Mouse (Mus musculus): Measurements from ENCODE around the gene Dync2li1. TPM values are rescaled to one million over a fixed set of nuclear protein-coding genes. Genes with fewer than 3 reads are reported as not detected.

Gene Dync2li1
- polyA plus RNA-seq, 1 experiment: 0.71 TPM

DNA sequence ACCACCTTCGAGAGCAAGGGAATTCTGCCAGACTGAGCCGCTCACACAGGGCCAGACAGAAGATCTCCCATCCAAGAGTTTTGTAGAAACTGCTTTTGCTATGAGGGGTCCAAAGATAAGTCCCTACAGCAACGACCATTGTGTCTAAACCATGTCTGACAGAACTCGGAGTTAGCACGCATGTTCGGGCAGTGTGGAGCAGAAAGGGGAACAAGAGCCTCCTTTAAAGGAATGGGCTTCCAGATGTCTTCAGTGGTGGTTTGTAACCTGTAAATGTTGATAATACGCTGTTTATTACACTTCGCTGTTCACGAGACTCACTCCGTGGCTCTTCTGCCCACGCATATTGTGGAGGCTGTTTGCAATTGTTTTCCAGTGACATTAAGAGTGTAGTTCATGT, 51.3 kb downstream of the Dync2li1 start:
- H3K27me3 ChIP-seq (ENCODE audit: control insufficient read depth, insufficient read depth, low read length): peaks cover 4% of the 10 kb centered on the region; the same call in 1 of the 2 replicates
- 29% methylated on average over 11 of the region's 11 CpGs for WGBS
- no peak for TF ChIP-seq CTCF (IDR thresholded peaks at IDR 0.05; ENCODE audit: extremely low read depth, insufficient read depth, insufficient read length, insufficient replicate concordance)
- TF ChIP-seq POLR2A (IDR thresholded peaks at IDR 0.05; ENCODE audit: low read depth, low read length): no peak
- H3K27ac ChIP-seq (ENCODE audit: insufficient read depth, low read length): no peak overlapping the region
- DNase-seq (ENCODE audit: low read depth in 1 of 2, low spot score in 2 of 2): no peak
- no peaks in the 10 kb centered on the region for H3K36me3 ChIP-seq (ENCODE audit: control insufficient read depth, insufficient read depth, low read length)
- H3K4me3 ChIP-seq (ENCODE audit: extremely low read depth, insufficient read depth, insufficient read length): no peak overlapping the region
- H3K4me1 ChIP-seq (ENCODE audit: control insufficient read depth, insufficient read depth, insufficient read length): no peaks in the 10 kb centered on the region

GRCm38 (mm10) chr17:84681670-84682069, 55.4 kb downstream of the Dync2li1 start:
- DNase-seq (ENCODE audit: low read depth in 1 of 2, low spot score in 2 of 2): no peak

GRCm38 (mm10) chr17:84682734-84683717, 56.7 kb downstream of the Dync2li1 start, which contains the start of gene Abcg5:
Abcg5 (minus strand) TSS chr17:84683011.
- TF ChIP-seq POLR2A (IDR thresholded peaks at IDR 0.05; ENCODE audit: low read depth, low read length): no peak
- no peak for TF ChIP-seq CTCF (IDR thresholded peaks at IDR 0.05; ENCODE audit: extremely low read depth, insufficient read depth, insufficient read length, insufficient replicate concordance)
- WGBS: 85% methylated on average over 18 of the region's 18 CpGs
- Histone ChIP-seq H3K27ac (ENCODE audit: insufficient read depth, low read length) (no peak within 1 kb of the TSS), H3K4me1 (ENCODE audit: control insufficient read depth, insufficient read depth, insufficient read length) (no peaks in the 10 kb centered on the region), H3K27me3 (ENCODE audit: control insufficient read depth, insufficient read depth, low read length) (no peaks in the 10 kb centered on the region), H3K36me3 (ENCODE audit: control insufficient read depth, insufficient read depth, low read length) (no peaks in the 10 kb centered on the region), H3K4me3 (ENCODE audit: extremely low read depth, insufficient read depth, insufficient read length) (no peak within 1 kb of the TSS)
- no peak for DNase-seq (ENCODE audit: low read depth in 1 of 2, low spot score in 2 of 2)

More at GRCm38 (mm10) chr17:84681670-84682069, 55.4 kb downstream of the Dync2li1 start:
- WGBS: 81% methylated on average over 3 of the region's 3 CpGs
- no peak for TF ChIP-seq CTCF (IDR thresholded peaks at IDR 0.05; ENCODE audit: extremely low read depth, insufficient read depth, insufficient read length, insufficient replicate concordance)
- TF ChIP-seq POLR2A (IDR thresholded peaks at IDR 0.05; ENCODE audit: low read depth, low read length): no peak
- Histone ChIP-seq H3K4me1 (ENCODE audit: control insufficient read depth, insufficient read depth, insufficient read length) (no peaks in the 10 kb centered on the region), H3K27ac (ENCODE audit: insufficient read depth, low read length) (no peak overlapping the region), H3K27me3 (ENCODE audit: control insufficient read depth, insufficient read depth, low read length) (no peaks in the 10 kb centered on the region), H3K4me3 (ENCODE audit: extremely low read depth, insufficient read depth, insufficient read length) (no peak overlapping the region), H3K36me3 (ENCODE audit: control insufficient read depth, insufficient read depth, low read length) (no peaks in the 10 kb centered on the region)

- no peak for TF ChIP-seq POLR2A (IDR thresholded peaks at IDR 0.05; ENCODE audit: low read depth, low read length)
- TF ChIP-seq CTCF (IDR thresholded peaks at IDR 0.05; ENCODE audit: extremely low read depth, insufficient read depth, insufficient read length, insufficient replicate concordance): no peak
- Histone ChIP-seq H3K4me3 (ENCODE audit: extremely low read depth, insufficient read depth, insufficient read length) (no peak overlapping the region), H3K27ac (ENCODE audit: insufficient read depth, low read length) (no peak overlapping the region), H3K36me3 (ENCODE audit: control insufficient read depth, insufficient read depth, low read length) (no peaks in the 10 kb centered on the region), H3K27me3 (ENCODE audit: control insufficient read depth, insufficient read depth, low read length) (no peaks in the 10 kb centered on the region), H3K4me1 (ENCODE audit: control insufficient read depth, insufficient read depth, insufficient read length) (no peaks in the 10 kb centered on the region)
- DNase-seq (ENCODE audit: low read depth in 1 of 2, low spot score in 2 of 2): no peak
- WGBS: 34% methylated on average over 6 of the region's 6 CpGs
These were observed 58.0 kb downstream of the Dync2li1 start for GRCm38 (mm10) chr17:84684284-84684683.

DNA sequence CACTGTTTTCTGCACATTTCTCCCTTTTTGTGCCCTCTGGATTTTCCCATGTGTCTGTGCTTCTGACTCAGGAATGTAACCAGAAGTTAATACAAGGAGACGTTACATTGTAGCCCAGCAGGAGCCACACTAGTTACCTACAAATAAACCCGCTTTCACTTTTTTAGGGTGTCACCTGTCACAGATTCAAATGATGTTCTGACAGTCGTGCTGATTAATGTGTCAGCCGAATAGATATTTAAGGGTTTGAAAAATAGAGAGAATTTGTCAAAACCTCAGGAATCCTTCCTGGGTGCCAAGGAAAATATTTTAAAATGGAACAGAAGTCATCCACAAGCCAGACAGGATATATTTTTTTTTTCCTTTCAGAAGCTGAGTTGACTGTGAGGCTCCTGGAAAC, 59.0 kb downstream of the Dync2li1 start:
- Histone ChIP-seq H3K36me3 (ENCODE audit: control insufficient read depth, insufficient read depth, low read length) (no peaks in the 10 kb centered on the region), H3K27me3 (ENCODE audit: control insufficient read depth, insufficient read depth, low read length) (no peaks in the 10 kb centered on the region), H3K4me1 (ENCODE audit: control insufficient read depth, insufficient read depth, insufficient read length) (no peaks in the 10 kb centered on the region), H3K4me3 (ENCODE audit: extremely low read depth, insufficient read depth, insufficient read length) (no peak overlapping the region), H3K27ac (ENCODE audit: insufficient read depth, low read length) (no peak overlapping the region)
- TF ChIP-seq CTCF (IDR thresholded peaks at IDR 0.05; ENCODE audit: extremely low read depth, insufficient read depth, insufficient read length, insufficient replicate concordance) (no peak), POLR2A (IDR thresholded peaks at IDR 0.05; ENCODE audit: low read depth, low read length) (no peak)
- DNase-seq (ENCODE audit: low read depth in 1 of 2, low spot score in 2 of 2): no peak
- 83% methylated on average over 4 of the region's 4 CpGs for WGBS

DNA sequence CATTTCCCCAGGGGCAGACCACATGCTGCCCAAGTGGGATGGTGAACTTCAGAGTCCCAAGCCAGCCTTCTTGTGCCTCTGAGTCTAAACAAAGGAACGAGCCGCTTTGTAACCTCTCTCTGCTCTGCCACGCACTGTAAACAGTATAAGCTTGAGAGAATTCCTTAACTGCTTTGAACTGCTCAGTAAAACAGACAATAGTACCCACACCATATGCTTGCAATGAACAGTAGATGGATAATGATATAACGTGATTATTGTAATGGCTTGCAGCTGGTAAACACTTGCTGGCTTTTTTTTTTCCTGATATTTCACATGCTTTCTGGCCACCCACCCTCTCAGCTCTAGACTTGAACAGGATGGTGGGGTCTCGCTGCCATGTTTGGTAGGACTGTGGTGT, 61.7 kb downstream of the Dync2li1 start:
- no peaks in the 10 kb centered on the region for H3K27me3 ChIP-seq (ENCODE audit: control insufficient read depth, insufficient read depth, low read length)
- H3K4me1 ChIP-seq (ENCODE audit: control insufficient read depth, insufficient read depth, insufficient read length): no peaks in the 10 kb centered on the region
- H3K36me3 ChIP-seq (ENCODE audit: control insufficient read depth, insufficient read depth, low read length): no peaks in the 10 kb centered on the region
- TF ChIP-seq POLR2A (IDR thresholded peaks at IDR 0.05; ENCODE audit: low read depth, low read length) (no peak), CTCF (IDR thresholded peaks at IDR 0.05; ENCODE audit: extremely low read depth, insufficient read depth, insufficient read length, insufficient replicate concordance) (no peak)
- no peak for DNase-seq (ENCODE audit: low read depth in 1 of 2, low spot score in 2 of 2)
- no peak overlapping the region for H3K4me3 ChIP-seq (ENCODE audit: extremely low read depth, insufficient read depth, insufficient read length)
- 90% methylated on average over 5 of the region's 5 CpGs for WGBS
- no peak overlapping the region for H3K27ac ChIP-seq (ENCODE audit: insufficient read depth, low read length)

GRCm38 (mm10) chr17:84688834-84689233, 62.5 kb downstream of the Dync2li1 start:
- TF ChIP-seq CTCF (IDR thresholded peaks at IDR 0.05; ENCODE audit: extremely low read depth, insufficient read depth, insufficient read length, insufficient replicate concordance) (no peak), POLR2A (IDR thresholded peaks at IDR 0.05; ENCODE audit: low read depth, low read length) (no peak)
- Histone ChIP-seq H3K27ac (ENCODE audit: insufficient read depth, low read length) (no peak overlapping the region), H3K4me1 (ENCODE audit: control insufficient read depth, insufficient read depth, insufficient read length) (no peaks in the 10 kb centered on the region), H3K4me3 (ENCODE audit: extremely low read depth, insufficient read depth, insufficient read length) (no peak overlapping the region), H3K36me3 (ENCODE audit: control insufficient read depth, insufficient read depth, low read length) (no peaks in the 10 kb centered on the region), H3K27me3 (ENCODE audit: control insufficient read depth, insufficient read depth, low read length) (no peaks in the 10 kb centered on the region)
- no peak for DNase-seq (ENCODE audit: low read depth in 1 of 2, low spot score in 2 of 2)
- WGBS: 66% methylated on average over 11 of the region's 11 CpGs
